Mouse (Mus musculus) megakaryocyte progenitor cell, adult 5-6 weeks (primary cell): Measurements from ENCODE around the gene Slc39a3. TPM values are rescaled to one million over a fixed set of nuclear protein-coding genes. Genes with fewer than 3 reads are reported as not detected.

Experiments used
- ATAC-seq: replicated peaks from 2 replicates; pipeline ENCODE4 v1.8.0; 2016; ENCODE audit warnings: mild to moderate bottlenecking, moderate TSS enrichment, inconsistent platforms; ENCODE audit not compliant: poor library complexity
- total RNA-seq, 2 experiments: library from RNA; stranded (forward) in 1 of 2; stranded (reverse) in 1 of 2; fragments of 157-497, 149-512 nt in 1 of 2; fragments of 200-1000 nt in 1 of 2; gene quantifications; 2 replicates each; pipeline versions ENCODE4 v1.2.3 to v1.2.4; 2015 to 2017

Slc39a3 gene
- total RNA-seq, 2 experiments from 2014 or later = 2.3 to 4.2 TPM

DNA sequence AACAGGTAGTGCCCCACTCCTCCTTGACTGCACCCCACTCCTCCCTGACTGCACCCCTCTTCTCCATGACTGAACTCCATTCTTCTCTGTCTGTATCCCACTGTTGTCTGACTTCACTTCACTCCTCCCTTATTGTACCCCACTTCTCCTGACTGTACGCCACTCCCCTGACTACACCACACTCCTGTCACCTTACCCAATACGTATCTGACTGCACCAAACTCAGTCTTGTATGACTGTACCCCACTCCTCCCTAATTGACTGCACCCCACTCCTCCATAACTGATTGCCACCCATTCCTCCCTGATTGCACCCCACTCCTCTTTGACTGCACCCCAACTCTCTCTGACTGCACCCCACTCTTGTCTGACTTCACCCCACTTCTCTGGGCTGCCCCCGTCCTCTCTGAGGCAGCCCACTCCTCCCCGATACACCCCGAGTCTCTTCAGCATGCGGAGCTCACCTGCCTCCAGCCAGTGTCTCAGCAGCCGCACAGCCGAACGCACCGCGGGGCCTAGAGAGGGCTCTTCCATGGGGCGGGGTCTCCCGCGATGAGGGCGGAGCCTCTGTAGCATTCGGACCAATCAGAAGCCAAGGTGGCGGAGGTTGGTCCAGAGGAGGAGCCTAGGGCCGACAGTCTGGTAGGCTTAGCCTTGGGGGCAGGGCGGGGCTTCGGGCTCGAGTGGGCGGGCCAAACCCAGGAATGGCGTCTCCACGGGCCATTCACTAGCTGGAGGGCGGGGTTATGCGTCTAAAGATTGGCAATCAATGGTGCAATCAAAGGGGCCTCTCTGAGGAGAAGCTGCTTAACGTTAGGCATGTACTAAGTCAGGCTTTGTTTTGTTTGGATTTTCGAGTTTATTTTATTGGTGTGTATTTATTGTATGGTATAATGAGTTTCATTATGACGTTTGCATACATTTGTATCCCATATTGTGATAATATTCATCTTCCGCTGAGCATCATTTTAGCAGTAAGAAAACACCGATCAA, 22.5 kb downstream of the Slc39a3 start, which contains the start of gene Gng7:
Gng7 (minus strand) TSS at position 553 of the 992 bp plus-strand sequence.
- ATAC-seq = peak; percentile 96

DNA sequence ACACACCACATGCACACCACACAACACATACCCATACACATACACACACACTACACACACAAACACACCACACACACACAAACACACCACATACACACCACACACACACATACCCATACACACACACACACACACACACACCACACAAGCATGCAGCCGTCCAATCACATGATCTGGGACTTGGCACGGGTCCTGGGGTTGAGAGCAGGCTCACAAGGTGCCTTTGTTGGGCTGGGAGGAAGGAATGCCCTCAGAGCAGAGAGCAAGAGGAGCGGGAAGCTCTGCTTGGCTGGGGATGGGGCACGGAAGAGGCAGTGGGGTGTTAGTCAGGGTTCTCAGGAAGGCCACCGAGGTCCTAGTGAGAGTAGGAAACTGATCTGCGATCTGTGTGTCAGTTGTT, 26.4 kb downstream of the Slc39a3 start:
- no peak for ATAC-seq

DNA sequence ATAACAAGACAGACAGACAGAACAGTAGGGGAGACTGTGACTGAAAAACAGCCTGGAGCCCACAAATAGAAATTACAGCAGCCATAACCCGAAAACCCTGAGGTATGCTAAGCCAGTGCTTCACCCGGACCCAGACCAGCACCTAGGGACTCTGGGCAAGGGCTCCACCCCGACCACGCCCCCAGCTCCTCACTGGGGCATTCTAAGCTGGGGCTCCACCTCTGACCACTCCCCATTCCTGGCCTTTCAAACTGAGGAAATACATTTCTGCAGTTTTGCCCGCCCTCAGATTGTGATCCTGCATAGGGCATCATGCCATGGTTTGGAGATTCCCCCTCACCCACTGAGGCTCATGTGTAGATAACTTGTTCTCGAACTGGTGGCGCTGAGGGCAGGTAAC, 30.0 kb downstream of the Slc39a3 start:
- ATAC-seq = peak; percentile 61

DNA sequence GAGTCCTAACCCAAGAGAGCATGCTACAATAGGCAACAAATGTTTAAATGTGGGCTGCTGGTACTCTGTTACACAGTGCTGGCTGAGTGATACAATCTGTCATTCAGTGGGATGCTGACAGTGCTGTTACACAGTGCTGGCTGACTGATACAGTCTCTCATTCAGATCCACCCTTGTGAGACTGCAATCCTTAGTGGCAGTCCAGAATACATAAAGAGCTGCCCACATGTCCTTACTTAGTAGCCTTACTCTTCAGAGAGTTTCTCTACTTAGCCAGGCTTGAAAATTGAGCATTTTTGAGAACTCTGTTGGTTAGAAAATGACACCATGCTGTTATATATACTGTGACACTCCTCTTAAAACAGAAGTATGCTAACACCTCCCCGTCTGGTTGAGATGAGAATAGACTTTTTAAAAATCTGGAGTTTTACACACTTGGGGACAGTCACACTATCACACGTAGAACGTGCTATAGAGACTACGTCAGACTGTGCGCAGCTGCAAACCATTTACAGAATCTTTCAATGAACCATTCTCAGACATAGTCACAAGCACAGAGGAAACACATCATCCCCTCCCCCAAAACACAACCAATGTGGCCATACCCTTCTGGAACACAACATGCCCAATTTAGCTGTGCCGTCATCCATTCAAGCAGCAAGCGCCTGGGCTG, 31.1 kb downstream of the Slc39a3 start:
- no peak for ATAC-seq

DNA sequence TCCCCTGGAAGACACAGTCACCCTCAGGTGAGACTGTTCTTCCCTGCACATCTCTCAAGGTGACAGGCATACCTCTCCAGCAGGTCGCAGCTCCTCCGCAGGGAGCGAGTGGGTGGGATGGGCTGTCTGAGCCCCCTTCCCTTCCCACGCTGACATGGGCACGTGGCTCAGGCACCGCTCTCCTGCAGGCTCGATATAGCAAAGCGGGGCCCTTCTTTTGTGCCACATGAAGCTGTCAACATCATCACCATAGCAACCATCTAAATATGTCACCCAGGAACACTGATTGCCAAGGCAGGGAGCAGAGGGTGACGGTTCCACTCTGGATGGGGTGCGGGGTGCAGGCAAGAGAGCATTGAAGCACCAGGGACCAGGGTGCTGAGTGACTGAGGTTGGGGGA, 36.1 kb downstream of the Slc39a3 start:
- ATAC-seq = no peak

DNA sequence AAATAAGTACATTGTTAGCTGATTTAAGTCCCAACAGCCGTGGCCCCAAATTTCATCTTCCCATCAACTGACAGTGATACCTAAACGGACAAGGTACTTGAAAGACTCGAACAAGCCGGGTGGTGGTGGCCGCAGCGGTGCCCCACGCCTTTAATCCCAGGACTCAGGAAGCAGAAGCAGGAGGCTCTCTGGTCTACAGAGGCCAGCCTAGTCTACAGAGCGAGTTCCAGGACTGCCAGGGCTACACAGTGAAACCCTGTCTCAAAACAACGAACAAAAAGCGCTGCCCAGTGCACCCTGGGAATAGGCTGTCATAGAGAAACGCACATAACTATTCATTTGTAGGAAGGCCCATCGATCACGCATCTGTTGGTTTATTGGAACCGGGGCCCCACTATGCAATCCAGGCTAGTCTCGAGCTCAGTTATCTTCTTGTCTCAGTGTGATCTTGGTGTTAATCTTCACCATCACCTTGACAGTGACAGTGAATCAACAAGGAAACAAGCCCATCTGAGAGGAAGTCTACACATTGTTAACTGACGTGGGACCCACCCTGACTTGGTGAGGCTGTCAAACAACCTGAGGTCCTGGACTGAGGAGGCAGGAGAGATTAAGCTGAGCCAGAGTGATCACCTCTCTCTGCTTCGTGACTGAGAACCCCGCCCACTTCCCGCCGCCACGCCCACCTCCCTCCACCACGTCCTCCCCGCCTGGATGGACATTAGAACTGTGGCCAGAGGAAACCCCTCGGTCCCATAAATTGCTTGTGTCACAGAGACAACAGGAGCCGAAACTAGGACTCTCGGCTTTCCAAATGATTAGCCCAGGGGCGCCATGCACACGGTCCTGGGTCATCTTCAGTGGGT, 36.8 kb downstream of the Slc39a3 start:
- ATAC-seq = peak; percentile 26; the same call in 1 of the 2 replicates

DNA sequence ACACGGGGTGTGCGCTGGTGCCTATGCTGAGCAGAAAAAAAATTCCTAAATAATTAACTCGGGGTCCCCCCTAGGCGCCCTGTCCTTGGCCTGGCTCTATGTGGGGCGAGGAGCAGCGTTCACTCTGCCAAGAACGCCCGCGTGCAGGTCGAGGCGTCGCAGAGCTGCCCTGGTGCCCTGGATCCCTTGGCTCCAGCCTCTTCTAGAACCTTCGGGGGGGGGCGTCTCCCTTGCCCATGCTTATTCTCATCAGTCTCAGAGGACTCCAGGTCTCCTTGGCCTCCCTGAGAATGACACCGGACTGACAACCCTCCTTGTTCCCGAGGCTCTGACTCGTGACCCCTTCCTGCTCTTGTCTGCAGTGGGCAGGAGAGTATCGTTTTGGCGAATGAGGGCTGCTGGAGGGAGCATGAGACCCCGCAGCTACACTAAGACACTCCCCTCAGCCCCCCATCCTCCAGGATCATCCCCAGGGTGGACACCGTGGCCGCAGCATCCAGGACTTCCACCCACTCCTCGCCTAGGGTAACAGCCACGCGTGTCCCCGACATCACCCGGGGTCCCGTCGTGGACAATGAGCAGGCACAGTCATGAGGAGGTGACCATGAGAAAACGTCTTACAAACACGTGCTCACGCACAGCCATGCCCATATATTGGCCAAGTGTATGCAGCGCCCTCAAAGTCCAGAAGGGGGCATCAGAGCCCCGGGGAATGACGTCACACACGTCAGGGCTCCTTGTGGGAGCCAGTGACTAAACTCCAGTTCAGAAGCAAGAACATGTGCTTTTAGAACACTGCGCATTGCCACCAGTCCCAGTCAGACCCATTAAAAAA, 37.6 kb downstream of the Slc39a3 start:
- peak; percentile 78 for ATAC-seq

DNA sequence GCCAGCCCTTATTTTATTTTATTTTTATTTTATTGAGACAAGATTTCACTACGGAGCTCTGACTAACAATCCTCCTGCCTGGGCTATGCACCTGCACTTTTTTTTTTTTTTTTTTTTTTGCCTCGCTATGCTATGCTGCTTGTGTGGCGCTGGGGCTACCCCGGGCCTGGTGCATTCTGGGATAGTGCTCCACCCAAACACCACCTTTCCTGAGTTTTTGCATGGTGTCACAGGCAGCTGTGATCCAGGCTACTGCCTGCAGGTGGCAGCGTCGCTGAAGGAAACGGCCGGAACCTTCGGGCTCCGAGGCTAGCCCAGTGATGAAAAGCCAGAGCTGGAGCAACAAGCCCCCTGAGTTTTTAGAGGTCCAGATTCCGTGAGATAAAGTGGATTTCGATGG, 38.4 kb downstream of the Slc39a3 start:
- ATAC-seq = peak; percentile 71

DNA sequence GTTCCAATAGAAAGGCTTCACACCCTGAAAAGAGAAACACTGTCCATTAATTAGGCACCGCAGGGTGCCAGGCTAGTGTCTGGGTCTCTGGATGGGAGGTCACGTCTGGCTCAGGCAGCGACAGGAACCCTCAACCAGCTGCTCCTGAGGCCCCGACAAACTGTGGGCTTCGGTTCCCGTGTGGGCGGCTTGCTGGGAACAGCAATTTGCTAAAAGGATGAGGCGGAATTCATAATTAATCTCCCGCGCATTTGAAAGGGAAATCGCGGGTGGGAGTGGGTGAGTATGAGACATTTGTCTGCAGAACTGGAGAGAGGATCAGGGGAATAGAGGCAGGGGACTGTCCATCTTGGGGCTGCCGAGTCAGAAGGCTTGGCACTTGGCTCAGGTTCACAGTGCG, 39.2 kb downstream of the Slc39a3 start:
- ATAC-seq = no peak

DNA sequence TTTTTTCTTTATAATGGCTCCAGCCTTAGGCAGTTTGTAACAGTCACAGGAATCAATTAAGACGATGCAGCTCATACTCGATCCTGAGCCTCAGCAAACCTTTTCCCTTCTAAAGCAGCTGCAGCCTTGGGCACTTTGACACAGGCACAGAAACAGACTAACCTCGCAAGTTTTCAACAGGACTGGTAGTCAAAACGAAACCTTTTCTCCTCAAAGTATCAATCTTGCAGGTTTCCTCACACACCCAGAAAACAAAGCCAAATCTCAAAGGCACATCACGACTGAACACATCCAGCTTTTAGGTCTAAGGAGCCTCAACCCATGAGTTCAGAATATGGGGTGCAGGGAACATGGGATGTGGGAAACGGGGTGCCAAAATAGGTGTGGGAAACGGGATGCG, 39.9 kb downstream of the Slc39a3 start:
- ATAC-seq = no peak

DNA sequence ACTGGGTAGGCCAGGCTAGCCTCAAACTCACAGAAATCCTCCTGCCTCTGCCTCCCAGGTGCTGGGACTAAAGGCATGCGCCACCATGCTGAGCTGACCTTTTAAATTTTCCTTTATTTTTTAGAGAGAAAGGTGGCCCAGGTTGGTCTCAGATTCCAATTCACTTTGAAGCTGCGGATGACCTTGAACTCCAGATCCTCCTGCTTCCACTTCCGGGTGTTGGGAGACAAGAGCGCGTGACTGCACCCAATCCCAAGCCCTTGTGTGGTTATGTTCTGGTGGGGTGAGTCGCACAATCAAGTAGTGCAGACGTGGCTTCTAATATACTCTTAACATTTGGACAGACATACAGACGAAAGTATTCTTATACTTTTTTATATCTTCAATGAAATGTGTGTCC, 40.7 kb downstream of the Slc39a3 start:
- ATAC-seq = no peak

DNA sequence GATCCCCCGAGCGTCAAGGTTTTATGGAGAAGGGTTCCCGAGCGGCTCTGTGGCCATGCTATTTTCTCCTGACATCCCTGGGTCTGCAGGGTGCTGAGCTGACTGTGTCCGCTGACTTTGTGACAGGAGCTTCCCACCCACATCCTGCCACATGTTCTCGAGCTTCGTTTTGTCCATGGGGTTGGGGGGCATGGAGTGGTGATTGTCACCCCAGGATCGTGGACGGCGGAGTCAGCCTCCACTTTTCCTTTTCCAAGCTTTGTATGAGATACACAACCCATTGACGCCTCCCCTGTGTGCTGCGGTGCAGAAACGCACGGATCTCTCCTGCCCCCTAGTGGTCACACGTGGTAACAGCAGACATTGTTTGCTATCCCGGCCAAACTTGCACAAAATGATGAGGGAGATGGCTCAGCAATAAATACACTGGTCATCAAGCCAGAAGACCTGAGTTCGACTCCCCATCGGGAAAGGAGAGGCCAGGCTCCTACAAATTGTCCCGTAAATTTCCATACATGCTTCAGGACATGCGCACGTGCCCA, 42.1 kb downstream of the Slc39a3 start:
- peak; percentile 67 for ATAC-seq

DNA sequence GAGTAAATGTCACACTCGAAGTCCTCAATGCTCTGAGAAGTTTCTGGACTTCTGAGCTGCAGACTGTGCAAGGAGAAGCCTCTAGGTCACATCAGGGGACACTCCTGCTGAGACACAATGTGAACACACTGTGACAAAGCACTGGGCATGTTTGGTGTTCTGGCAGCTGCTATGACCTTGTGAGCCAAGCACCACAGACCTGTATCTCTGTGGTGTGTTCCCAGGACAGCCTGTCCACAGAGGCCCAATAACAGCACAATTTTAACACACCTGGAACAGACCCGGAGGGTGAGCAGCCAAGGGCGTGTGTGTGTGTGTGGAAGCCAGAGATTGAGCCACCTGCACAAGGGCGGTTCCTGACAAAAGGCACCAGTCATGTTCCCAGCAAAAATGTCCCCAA, 42.6 kb downstream of the Slc39a3 start:
- no peak for ATAC-seq

DNA sequence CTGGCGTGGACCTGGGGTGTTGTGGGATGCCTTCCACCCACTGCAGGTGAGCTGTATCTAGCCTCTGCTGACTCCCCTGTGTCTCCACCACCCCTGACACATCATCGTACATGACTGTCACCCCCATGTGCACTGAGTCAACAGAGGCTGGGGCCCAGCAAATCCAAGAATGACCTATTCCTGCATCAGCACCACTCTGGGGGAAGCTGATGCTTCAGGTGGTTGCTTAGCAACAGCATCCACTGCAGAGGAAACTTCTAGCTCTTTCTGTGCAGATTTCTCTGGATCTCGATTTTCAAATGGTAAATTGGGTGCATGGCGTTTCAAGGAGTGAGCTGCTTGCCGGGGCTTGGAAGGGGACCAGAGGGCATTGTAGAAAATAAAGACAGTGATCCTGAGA, 44.0 kb downstream of the Slc39a3 start:
- ATAC-seq = no peak

DNA sequence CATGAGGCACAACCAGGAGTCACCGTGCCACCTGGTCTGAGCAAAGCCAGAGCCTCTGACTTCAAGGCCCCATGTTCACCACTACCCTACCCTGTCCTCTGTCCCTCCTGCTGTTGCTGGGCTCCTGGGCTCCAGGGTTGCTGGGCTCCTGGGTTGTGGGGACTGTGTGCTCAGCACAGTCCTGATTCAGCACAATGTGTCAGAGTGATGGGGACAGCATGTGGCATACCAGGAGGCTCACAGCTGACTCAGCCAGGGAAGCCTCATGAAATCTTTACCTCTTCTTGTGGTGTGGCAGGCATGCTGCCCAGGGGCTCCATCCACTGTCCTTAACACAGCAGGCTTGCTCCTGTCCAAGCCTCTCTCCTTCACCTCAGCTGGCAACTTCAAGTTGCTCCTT, 45.3 kb downstream of the Slc39a3 start:
- no peak for ATAC-seq

DNA sequence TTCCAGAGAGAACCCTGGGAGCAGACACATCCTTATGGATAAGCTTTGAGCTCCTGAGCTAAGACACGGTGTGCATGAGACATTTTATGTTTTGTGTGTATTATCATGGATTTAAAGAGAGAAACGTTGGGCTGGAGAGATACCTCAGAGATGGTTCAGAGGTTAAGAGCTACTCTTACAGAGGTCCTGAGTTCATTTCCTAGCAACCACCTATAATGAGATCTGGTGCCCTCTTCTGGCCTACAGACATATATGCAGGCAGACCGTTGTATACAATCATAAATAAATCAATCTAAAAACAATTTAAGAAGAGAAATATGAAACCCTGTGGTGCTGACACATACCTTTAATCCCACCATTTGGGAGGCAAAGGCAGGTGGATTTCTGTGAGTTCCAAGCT, 46.2 kb downstream of the Slc39a3 start:
- ATAC-seq = 0 out of 2 replicates have a peak, but pooled peaks have one; percentile 27

DNA sequence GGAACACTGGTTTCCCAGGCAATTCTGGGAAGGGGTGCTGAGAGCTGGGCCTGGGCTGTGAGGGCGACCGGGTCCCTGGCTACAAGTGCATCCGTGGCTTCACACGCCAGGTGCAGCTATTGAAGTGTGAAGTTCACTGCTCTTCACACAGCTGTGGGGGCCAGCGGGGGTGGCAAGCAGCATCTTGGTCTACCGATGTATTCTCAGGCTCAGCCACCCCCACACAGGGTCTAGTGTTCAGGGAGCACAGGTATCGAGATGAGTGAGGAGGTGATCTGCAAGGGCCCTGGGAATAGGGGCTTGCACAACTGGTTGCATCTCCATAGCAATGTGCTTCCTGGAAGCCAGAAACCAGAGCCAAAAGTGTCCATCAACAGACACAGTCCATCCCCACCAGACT, 46.8 kb downstream of the Slc39a3 start:
- ATAC-seq = no peak

DNA sequence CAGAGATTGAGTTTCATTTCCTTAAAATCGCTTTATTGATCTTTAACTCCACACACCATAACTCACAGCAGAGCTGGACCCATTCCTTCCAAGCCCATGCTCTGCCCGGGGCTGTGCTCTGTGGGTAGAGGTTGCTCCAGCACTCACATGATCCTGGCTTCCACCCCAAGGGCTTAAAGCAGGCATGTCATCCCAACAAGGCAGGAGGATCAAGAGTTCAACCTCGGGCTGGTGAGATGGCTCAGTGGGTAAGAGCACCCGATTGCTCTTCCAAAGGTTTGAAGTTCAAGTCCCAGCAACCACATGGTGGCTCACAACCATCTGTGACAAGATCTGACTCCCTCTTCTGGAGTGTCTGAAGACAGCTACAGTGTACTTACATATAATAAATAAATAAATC, 47.4 kb downstream of the Slc39a3 start:
- 0 out of 2 replicates have a peak, but pooled peaks have one; percentile 4 for ATAC-seq

DNA sequence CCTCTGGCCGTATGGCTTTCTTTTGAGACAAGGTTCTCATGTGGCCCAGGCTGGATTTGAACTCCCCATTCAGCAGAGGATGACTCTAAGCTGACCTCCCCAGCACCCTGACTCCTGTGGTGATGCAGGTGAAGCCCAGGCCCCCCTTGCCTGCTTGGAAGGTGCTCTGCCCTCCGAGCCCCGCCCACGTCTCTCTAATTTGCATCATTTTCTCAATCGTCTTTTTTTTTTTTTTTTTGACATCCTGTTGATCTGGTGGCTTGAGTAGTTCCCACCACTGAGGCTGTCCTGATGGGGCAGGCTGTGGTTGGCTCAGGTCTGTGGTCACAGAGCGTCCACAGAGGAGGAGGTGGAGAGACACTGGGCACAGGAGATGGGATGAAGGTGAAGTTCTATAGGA, 47.8 kb downstream of the Slc39a3 start:
- 0 out of 2 replicates have a peak, but pooled peaks have one; percentile 14 for ATAC-seq
